Mouse (Mus musculus) right cerebral cortex, postnatal 36 days (tissue): Measurements from ENCODE around the gene Rps12-ps3.

Experiments
- DNase-seq, 2 experiments: peaks; one replicate each; pipeline ENCODE4 v3.0.0; 2022; ENCODE audit warnings: low spot score in 2 of 2, mixed read lengths in 1 of 2

The Rps12-ps3 gene

GRCm38 (mm10) chr19:59321990-59322389, at the start of gene Rps12-ps3:
Gene Rps12-ps3, plus strand, starts transcription at chr19:59322290.
- no peak for DNase-seq

GRCm38 (mm10) chr19:59273190-59273589, 48.9 kb upstream of the Rps12-ps3 start:
- no peak for DNase-seq

GRCm38 (mm10) chr19:59276354-59276753, 45.7 kb upstream of the Rps12-ps3 start:
- DNase-seq = no peak

DNA sequence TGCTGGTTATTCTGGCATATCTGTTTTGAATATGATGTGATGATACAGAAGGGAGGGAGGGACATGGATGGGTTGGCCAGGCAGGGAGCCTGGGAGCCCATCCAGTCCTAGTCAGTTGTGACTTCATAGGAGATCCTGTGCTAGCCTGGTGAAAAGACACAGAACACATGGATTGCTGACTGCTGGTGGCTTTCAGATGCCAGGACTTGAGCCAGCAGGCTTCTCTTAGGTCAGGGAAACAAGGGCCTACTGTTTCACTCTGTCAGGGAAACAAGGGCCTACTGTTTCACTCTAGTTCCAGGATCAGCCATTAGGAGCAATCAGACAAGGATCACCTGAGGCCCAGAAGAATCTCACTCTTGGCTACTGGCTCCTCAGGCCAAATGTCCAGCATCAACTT, 41.2 kb upstream of the Rps12-ps3 start:
- DNase-seq = no peak

- DNase-seq = no peak
These were observed 40.1 kb upstream of the Rps12-ps3 start for GRCm38 (mm10) chr19:59282001-59282400.

DNA sequence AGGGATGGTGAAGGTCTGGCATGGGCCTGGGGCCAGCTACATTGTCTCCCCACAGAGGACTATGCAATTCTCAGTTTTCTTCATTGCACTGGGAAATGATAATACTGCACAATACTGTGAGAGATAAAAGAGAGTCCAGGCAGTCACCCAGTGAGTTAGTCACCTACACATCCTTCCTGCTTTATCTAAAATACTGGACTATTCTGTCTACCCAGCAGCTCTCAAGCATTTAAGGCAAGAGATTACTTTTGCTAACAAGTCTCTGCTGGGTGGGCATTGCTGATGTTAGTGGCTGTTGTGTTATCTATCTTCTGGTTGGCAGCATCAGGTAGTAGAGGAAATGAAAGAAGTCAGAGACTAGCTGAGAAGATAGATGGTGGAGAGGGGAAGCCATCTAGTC, 33.0 kb upstream of the Rps12-ps3 start:
- no peak for DNase-seq

DNA sequence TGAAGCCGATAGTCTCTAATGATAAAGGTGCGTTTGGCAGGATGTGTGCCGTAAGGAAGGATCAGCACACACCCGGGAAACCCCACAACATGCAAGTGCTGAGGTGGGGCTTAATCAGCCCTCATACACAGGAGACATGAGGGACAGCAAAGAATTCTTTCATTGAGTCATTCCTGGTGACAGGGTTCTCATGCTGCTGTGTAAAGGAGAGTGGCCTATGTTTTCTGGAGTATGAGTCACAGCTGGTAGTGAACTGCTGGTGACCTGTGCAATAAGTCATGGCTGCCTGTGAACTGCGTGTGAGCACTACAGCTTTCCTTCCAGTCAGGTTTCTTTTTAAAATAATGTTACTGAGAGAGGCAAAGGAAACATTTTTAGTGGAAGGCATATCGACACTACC, 32.3 kb upstream of the Rps12-ps3 start:
- DNase-seq = no peak

- peak in 1 of 2 experiments; percentile 63 for DNase-seq
These were observed 29.8 kb upstream of the Rps12-ps3 start for GRCm38 (mm10) chr19:59292183-59292839.

GRCm38 (mm10) chr19:59315308-59315707, 6.8 kb upstream of the Rps12-ps3 start:
- no peak for DNase-seq

GRCm38 (mm10) chr19:59316571-59316970, 5.5 kb upstream of the Rps12-ps3 start:
- no peak for DNase-seq

GRCm38 (mm10) chr19:59330816-59331225, 8.7 kb downstream of the Rps12-ps3 start:
- no peak for DNase-seq

DNA sequence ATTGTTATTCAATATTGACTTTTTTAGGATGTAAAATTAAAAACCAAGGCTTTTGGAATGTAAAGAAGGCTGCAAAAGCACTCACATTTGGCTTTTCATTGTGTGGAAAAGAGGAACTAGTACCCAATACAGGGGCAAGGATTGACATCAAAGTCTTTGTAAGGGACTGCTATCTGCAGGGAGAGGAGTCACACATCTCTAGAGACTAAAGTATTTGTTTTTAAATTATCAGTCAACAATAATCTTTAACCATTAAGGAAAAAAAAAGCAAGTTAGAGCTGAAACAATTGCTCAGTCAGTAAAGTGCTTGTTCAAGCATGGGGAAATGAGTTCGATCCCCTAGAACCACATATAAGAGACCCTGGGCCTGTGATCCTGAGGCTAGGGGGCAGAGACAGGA, 14.6 kb downstream of the Rps12-ps3 start:
- no peak for DNase-seq

- DNase-seq = no peak
These were observed 16.0 kb downstream of the Rps12-ps3 start for GRCm38 (mm10) chr19:59337872-59338681.

DNA sequence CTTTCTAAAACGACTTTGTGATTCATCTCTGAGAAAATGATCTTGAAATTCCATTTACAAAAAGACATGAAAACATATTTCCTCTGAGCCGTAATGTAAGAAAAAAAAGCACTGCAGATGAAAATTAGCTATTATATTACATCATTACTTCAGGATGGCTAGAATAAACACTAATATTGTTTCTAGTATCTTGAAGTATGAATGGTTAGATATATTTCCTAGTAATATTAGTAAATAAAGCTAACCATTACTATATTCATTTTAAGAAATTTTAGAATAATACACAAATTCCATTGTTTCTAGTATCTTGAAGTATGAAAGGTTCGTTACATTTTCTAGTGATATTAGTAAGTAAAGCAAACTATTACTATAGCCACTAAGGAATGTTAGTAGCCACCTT, 17.8 kb downstream of the Rps12-ps3 start:
- DNase-seq = no peak

- DNase-seq = no peak
These were observed 20.9 kb downstream of the Rps12-ps3 start for GRCm38 (mm10) chr19:59342964-59343363.

DNA sequence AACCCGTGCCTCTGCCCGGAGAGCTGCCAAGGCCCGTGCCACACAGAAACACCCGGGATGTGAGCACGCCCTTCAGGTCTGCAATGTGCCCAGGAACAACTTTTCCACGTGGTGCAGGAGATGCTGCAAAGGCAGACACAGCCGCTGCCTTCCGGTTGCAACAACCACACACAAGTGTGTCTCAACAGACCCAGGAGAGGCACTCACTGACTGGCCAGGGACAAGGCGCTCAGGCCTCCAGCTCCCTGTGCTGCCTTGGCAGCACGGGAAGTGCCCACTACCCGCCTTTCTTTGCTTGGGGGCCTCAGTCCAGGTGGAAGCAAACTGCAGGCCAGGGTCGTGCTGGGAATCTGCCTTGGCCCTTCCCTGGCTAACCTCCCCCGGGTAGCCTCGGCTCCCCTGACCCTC, 22.2 kb downstream of the Rps12-ps3 start:
- peak; percentile 5 to 17 for DNase-seq

GRCm38 (mm10) chr19:59345081-59345657, 23.1 kb downstream of the Rps12-ps3 start:
- DNase-seq = peak; percentile 29 to 34

GRCm38 (mm10) chr19:59345658-59346283, 23.7 kb downstream of the Rps12-ps3 start, which contains the start of gene Pdzd8:
Gene Pdzd8, minus strand, starts transcription at chr19:59345780.
- peak; percentile 83 to 84 for DNase-seq

GRCm38 (mm10) chr19:59346325-59346724, 24.2 kb downstream of the Rps12-ps3 start:
- DNase-seq = no peak

DNA sequence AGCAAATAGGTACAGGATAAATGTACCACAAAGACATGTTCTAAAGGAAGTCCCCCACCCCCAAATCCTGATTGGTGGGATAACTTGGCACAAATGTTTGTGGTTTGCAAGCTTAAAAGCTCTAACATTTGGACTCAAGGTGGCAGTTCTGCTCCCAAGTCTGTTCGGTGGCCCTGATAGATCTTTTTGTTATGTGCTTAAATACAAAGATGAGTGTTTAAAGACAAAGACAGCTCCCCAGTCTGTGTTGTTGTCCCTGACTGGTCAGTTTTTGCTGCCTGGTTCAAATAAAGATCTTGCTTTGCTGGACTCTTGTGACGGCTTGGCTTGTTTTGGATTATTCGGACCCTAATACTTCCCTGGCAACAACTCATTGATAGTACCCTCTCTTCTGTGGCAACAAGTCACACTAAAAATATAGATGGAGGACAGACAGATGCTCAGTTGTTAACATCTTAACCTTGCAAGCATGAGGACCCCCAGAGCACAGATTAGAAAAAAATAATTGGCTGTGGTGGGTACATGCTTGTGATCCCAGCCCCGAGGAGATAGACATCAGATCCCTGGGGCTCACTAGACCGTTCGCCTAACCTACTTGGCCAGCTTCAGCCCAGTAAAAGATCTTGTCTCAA, 27.4 kb downstream of the Rps12-ps3 start:
- DNase-seq = no peak

GRCm38 (mm10) chr19:59350273-59350903, 28.3 kb downstream of the Rps12-ps3 start:
- no peak for DNase-seq
